Mouse (Mus musculus): Measurements from ENCODE around the gene Ctdnep1. TPM values are rescaled to one million over a fixed set of nuclear protein-coding genes. Genes with fewer than 3 reads are reported as not detected.

Ctdnep1 gene
- polyA plus RNA-seq, 1 experiment: 75.8 TPM

DNA sequence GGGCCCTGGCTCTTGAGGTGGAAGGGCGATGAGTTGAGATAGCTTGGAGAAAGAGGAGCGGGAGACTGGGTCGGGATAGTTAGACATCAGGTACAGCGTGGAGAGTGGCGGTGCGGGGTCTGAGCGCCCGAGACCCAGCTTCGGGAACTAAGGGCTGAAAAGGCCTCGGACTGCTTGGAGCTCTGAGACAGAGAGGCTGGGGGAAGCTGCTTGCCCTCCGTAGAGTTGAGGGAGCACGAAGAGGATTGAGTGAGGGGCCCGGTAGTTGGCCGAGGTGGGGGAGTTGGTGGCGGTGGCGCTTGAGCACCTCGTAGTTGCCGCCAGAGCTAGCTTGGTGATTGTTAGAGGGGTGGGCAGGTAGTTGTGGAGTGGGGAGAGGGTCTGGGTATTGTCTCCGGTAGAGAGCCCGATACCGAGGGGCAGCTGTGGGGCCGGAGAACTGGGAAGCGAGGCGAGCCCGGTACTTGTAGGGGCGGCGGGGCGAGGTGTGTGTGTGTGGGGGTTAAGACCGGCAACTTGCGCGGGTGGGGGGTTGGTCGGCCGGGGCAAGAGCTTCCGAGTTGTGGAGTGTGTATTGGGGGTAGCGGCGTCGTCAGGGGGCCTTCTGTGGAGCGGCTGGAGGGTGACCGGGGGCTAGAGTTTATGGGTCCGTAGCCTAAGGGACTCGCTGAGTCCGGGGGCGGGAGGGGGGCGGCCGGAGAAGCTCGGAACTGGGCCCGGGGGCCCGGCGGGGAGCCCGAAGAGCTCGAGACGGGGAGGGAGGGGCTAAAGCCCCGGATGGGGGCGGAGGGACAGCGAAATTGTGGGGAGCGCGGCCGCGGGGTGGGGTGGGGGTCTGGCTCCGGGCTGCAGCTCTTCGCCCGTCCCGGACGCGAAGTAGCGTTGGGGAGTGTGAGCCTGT lies 15.5 kb downstream of the Ctdnep1 start:
- peak in 1 of 2 experiments; percentile 68 for DNase-seq (ENCODE audit: low read depth in 1 of 2, low spot score in 2 of 2)
- WGBS: 1% methylated on average over 61 of the region's 66 CpGs
- Histone ChIP-seq H3K27me3 (ENCODE audit: control insufficient read depth, insufficient read depth, low read length) (no peaks in the 10 kb centered on the region), H3K36me3 (ENCODE audit: control insufficient read depth, insufficient read depth, low read length) (peaks cover 30% of the 10 kb centered on the region), H3K4me1 (ENCODE audit: control insufficient read depth, insufficient read depth, insufficient read length) (peaks cover 13% of the 10 kb centered on the region; the same call in 1 of the 2 replicates), H3K27ac (ENCODE audit: insufficient read depth, low read length) (peak overlapping the region; percentile 98), H3K4me3 (ENCODE audit: extremely low read depth, insufficient read depth, insufficient read length) (peak overlapping the region; percentile 91)
- TF ChIP-seq POLR2A (IDR thresholded peaks at IDR 0.05; ENCODE audit: low read depth, low read length): no peak
- no peak for TF ChIP-seq CTCF (IDR thresholded peaks at IDR 0.05; ENCODE audit: extremely low read depth, insufficient read depth, insufficient read length, insufficient replicate concordance)

GRCm38 (mm10) chr11:69997070-69997509 lies 16.1 kb downstream of the Ctdnep1 start:
- Histone ChIP-seq H3K27ac (ENCODE audit: insufficient read depth, low read length) (peak overlapping the region; percentile 98), H3K36me3 (ENCODE audit: control insufficient read depth, insufficient read depth, low read length) (peaks cover 30% of the 10 kb centered on the region), H3K4me3 (ENCODE audit: extremely low read depth, insufficient read depth, insufficient read length) (peak overlapping the region; percentile 91), H3K4me1 (ENCODE audit: control insufficient read depth, insufficient read depth, insufficient read length) (peaks cover 14% of the 10 kb centered on the region; the same call in 1 of the 2 replicates), H3K27me3 (ENCODE audit: control insufficient read depth, insufficient read depth, low read length) (no peaks in the 10 kb centered on the region)
- no peak for TF ChIP-seq CTCF (IDR thresholded peaks at IDR 0.05; ENCODE audit: extremely low read depth, insufficient read depth, insufficient read length, insufficient replicate concordance)
- TF ChIP-seq POLR2A (IDR thresholded peaks at IDR 0.05; ENCODE audit: low read depth, low read length): peak; percentile 76
- 2% methylated on average over 42 of the region's 44 CpGs for WGBS
- DNase-seq (ENCODE audit: low read depth in 1 of 2, low spot score in 2 of 2): peak in 1 of 2 experiments; percentile 91

DNA sequence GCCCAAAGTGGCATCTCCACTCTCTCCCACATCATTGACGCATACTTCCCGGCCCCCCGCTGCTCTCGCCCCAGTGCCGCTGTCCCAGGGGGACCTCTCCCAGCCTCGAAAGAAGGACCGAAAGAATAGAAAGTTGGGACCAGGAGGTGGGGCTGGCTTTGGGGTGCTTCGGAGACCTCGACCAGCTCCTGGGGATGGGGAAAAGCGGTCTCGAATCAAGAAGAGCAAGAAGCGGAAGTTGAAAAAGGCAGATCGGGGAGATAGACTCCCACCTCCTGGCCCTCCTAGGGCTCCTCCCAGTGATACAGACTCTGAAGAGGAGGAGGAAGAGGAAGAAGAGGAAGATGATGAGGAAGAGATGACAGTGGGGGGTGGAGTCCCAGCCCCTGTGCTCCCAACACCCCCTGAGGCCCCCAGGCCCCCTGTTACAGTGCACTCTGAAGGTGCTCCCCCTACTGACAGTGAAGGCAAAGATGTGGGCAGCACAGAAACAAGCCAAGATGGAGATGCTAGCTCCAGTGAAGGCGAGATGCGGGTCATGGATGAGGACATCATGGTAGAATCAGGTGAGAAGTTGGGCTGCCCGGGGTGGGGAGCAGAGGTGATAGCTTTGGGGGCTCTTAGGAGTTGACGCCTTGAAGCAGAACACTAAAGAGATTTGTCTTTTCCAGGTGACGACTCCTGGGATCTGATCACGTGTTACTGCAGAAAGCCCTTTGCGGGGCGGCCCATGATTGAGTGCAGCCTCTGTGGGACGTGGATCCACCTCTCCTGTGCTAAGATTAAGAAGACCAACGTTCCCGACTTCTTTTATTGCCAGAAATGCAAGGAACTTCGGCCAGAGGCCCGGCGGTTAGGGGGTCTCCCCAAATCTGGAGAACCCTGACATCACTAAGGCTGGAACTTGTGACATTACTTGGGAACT lies 17.9 kb downstream of the Ctdnep1 start:
- peaks cover 22% of the 10 kb centered on the region for H3K36me3 ChIP-seq (ENCODE audit: control insufficient read depth, insufficient read depth, low read length)
- H3K4me3 ChIP-seq (ENCODE audit: extremely low read depth, insufficient read depth, insufficient read length): no peak overlapping the region
- 91% methylated on average over 27 of the region's 27 CpGs for WGBS
- peaks cover 9% of the 10 kb centered on the region; the same call in 1 of the 2 replicates for H3K4me1 ChIP-seq (ENCODE audit: control insufficient read depth, insufficient read depth, insufficient read length)
- no peaks in the 10 kb centered on the region for H3K27me3 ChIP-seq (ENCODE audit: control insufficient read depth, insufficient read depth, low read length)
- no peak for TF ChIP-seq CTCF (IDR thresholded peaks at IDR 0.05; ENCODE audit: extremely low read depth, insufficient read depth, insufficient read length, insufficient replicate concordance)
- TF ChIP-seq POLR2A (IDR thresholded peaks at IDR 0.05; ENCODE audit: low read depth, low read length): no peak
- no peak for DNase-seq (ENCODE audit: low read depth in 1 of 2, low spot score in 2 of 2)
- H3K27ac ChIP-seq (ENCODE audit: insufficient read depth, low read length): no peak overlapping the region

DNA sequence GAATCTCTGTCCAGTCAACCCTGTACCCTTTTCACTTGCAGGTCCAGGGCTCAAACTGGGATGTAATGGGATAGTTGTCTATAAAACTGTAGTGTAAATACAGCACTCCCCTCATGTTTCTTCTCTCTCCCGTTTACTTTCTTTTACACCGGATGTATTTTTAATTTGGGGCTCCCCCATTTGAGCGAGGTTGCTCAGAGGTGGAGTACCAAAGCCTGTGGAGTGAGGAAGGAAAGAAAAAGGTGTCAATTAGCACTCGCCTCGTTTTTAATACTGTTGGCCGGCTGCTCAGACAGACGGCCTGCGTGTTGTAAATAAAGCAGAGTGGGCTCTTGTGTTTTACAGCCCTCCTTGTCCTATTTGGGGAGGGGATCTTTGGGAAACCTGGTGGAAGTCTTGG lies 18.7 kb downstream of the Ctdnep1 start:
- H3K4me1 ChIP-seq (ENCODE audit: control insufficient read depth, insufficient read depth, insufficient read length): peaks cover 8% of the 10 kb centered on the region; the same call in 1 of the 2 replicates
- no peak for DNase-seq (ENCODE audit: low read depth in 1 of 2, low spot score in 2 of 2)
- peaks cover 19% of the 10 kb centered on the region for H3K36me3 ChIP-seq (ENCODE audit: control insufficient read depth, insufficient read depth, low read length)
- no peak for TF ChIP-seq CTCF (IDR thresholded peaks at IDR 0.05; ENCODE audit: extremely low read depth, insufficient read depth, insufficient read length, insufficient replicate concordance)
- peak overlapping the region; percentile 19 for H3K27ac ChIP-seq (ENCODE audit: insufficient read depth, low read length)
- WGBS: 77% methylated on average over 8 of the region's 8 CpGs
- no peaks in the 10 kb centered on the region for H3K27me3 ChIP-seq (ENCODE audit: control insufficient read depth, insufficient read depth, low read length)
- no peak overlapping the region for H3K4me3 ChIP-seq (ENCODE audit: extremely low read depth, insufficient read depth, insufficient read length)

GRCm38 (mm10) chr11:70000396-70000898 lies 19.5 kb downstream of the Ctdnep1 start, which contains the start of gene Dvl2:
Gene Dvl2 (plus strand): TSS chr11:70000595.
- Histone ChIP-seq H3K36me3 (ENCODE audit: control insufficient read depth, insufficient read depth, low read length) (peaks cover 19% of the 10 kb centered on the region), H3K27ac (ENCODE audit: insufficient read depth, low read length) (peak within 1 kb of the TSS; percentile 86), H3K27me3 (ENCODE audit: control insufficient read depth, insufficient read depth, low read length) (no peaks in the 10 kb centered on the region), H3K4me1 (ENCODE audit: control insufficient read depth, insufficient read depth, insufficient read length) (peaks cover 7% of the 10 kb centered on the region; the same call in 1 of the 2 replicates), H3K4me3 (ENCODE audit: extremely low read depth, insufficient read depth, insufficient read length) (peak within 1 kb of the TSS; percentile 72)
- under 1% methylated on average over 47 of the region's 48 CpGs for WGBS
- DNase-seq (ENCODE audit: low read depth in 1 of 2, low spot score in 2 of 2): peak; percentile 91 to 96
- TF ChIP-seq POLR2A (IDR thresholded peaks at IDR 0.05; ENCODE audit: low read depth, low read length): peak; percentile 81
- TF ChIP-seq CTCF (IDR thresholded peaks at IDR 0.05; ENCODE audit: extremely low read depth, insufficient read depth, insufficient read length, insufficient replicate concordance): no peak

DNA sequence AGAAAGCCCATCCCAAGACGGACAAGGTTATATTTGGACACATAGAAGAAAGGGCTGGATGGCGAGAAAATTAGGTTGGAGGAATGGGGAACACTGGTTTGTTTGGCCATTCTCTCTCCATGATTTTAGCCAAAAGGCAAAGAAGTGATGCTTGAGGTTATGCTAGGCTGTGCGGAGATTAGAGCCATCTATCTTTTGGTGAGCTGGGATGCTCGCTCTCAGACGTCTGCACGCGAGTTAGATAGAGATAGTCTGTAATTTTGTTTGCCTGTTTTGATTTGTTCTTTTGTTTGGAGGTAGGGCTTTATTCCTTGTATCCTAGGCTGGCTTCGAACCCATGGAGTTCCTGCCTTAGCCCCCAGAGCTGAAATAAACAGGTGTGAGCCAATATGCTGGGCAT lies 20.2 kb downstream of the Ctdnep1 start:
- DNase-seq (ENCODE audit: low read depth in 1 of 2, low spot score in 2 of 2): no peak
- H3K27ac ChIP-seq (ENCODE audit: insufficient read depth, low read length): no peak overlapping the region; the same call in 1 of the 2 replicates
- WGBS: 15% methylated on average over 8 of the region's 8 CpGs
- H3K4me1 ChIP-seq (ENCODE audit: control insufficient read depth, insufficient read depth, insufficient read length): peaks cover 11% of the 10 kb centered on the region; the same call in 1 of the 2 replicates
- no peaks in the 10 kb centered on the region for H3K27me3 ChIP-seq (ENCODE audit: control insufficient read depth, insufficient read depth, low read length)
- peaks cover 24% of the 10 kb centered on the region for H3K36me3 ChIP-seq (ENCODE audit: control insufficient read depth, insufficient read depth, low read length)
- peak overlapping the region; percentile 72 for H3K4me3 ChIP-seq (ENCODE audit: extremely low read depth, insufficient read depth, insufficient read length)
- TF ChIP-seq CTCF (IDR thresholded peaks at IDR 0.05; ENCODE audit: extremely low read depth, insufficient read depth, insufficient read length, insufficient replicate concordance): no peak
- no peak for TF ChIP-seq POLR2A (IDR thresholded peaks at IDR 0.05; ENCODE audit: low read depth, low read length)

Measured in spleen, adult 2 months (tissue).